In genomic region chr2:167305382-167306272, GRCm38 (mm10) we compare ENCODE assay signal across 10 mouse cellular contexts. TPM values are rescaled to one million over a fixed set of nuclear protein-coding genes. Genes with fewer than 3 reads are reported as not detected.
A peak's percentile ranks its signal among the peaks of the same experiment; 100 is the strongest.
DNase-seq lines count a peak whose midpoint lies in the region; ATAC-seq and TF ChIP-seq lines count a peak whose summit lies in the region.
"Had no signal": no experiment of that assay in that cellular context is flagged by ENCODE, and none has a peak within 500 bp of the region (broad histone marks: within the 10 kb centered on the region; RNA-seq: fewer than 3 reads in every experiment).

No protein-coding gene starts in this region.

- no peak overlapping the region for H3K4me3 ChIP-seq in kidney, embryonic 14.5 days (ENCODE audit: low read length)
- H3K4me3 ChIP-seq in thymus, adult 2 months (ENCODE audit: control insufficient read depth, insufficient read depth, low read length): no peak overlapping the region
- H3K4me3 ChIP-seq: limb, embryonic 15.5 days had no signal

- H3K9me3 ChIP-seq in kidney, embryonic 14.5 days (ENCODE audit: control insufficient read depth, low read length): no peaks in the 10 kb centered on the region
- H3K9me3 ChIP-seq: limb, embryonic 15.5 days had no signal

- ATAC-seq in kidney, embryonic 14.5 days (ENCODE audit: low FRiP score, low TSS enrichment): no peak
- ATAC-seq in granulocyte monocyte progenitor cell, adult 5-6 weeks (replicated peaks; ENCODE audit: poor library complexity, severe bottlenecking): no peak
- ATAC-seq: forebrain, embryonic 16.5 days had no signal

- no peak overlapping the region for H3K4me2 ChIP-seq in kidney, embryonic 14.5 days (replicated peaks; ENCODE audit: low read depth, low read length)
- H3K4me2 ChIP-seq: limb, embryonic 15.5 days had no signal

- TF ChIP-seq CTCF in thymus, adult 2 months (IDR thresholded peaks at IDR 0.05; ENCODE audit: borderline replicate concordance, control insufficient read depth, extremely low read depth, insufficient read depth, low read length, poor library complexity): no peak

- H3K27me3 ChIP-seq in kidney, embryonic 14.5 days (ENCODE audit: control insufficient read depth, insufficient read depth, low read length): no peaks in the 10 kb centered on the region
- no peaks in the 10 kb centered on the region for H3K27me3 ChIP-seq in thymus, adult 2 months (ENCODE audit: control insufficient read depth, insufficient read depth, low read length)
- H3K27me3 ChIP-seq: limb, embryonic 15.5 days had no signal

- H3K4me1 ChIP-seq in kidney, embryonic 14.5 days (ENCODE audit: control insufficient read depth, insufficient read depth, low read length): peaks cover 15% of the 10 kb centered on the region; the same call in 1 of the 2 replicates
- H3K4me1 ChIP-seq in thymus, adult 2 months (replicated peaks; ENCODE audit: control insufficient read depth, insufficient read depth, low read length): no peaks in the 10 kb centered on the region; the same call in 1 of the 2 replicates

- peak; percentile 2 for DNase-seq in kidney, adult 11 months
- peak; percentile 2 for DNase-seq in thymus, postnatal 14 days
- DNase-seq in thymus, adult 2 months: no peak
- peak; percentile 22 to 50 for DNase-seq in cerebellum, postnatal 25 days
- DNase-seq in testis, postnatal 14 days (ENCODE audit: low spot score): peak; percentile 14
- DNase-seq: heart, postnatal 10 days had no signal

- WGBS in kidney, embryonic 14.5 days: 87% methylated on average over 13 of the region's 13 CpGs
- WGBS in thymus, adult 2 months: 93% methylated on average over 13 of the region's 13 CpGs

- no peak overlapping the region for H3K9ac ChIP-seq in kidney, embryonic 14.5 days (ENCODE audit: low read depth, low read length)
- H3K9ac ChIP-seq: limb, embryonic 15.5 days had no signal

- no peak for TF ChIP-seq POLR2A in thymus, adult 2 months (IDR thresholded peaks at IDR 0.05; ENCODE audit: control insufficient read depth, extremely low read depth, insufficient read depth, low read length, poor library complexity)

- peaks cover 38% of the 10 kb centered on the region for H3K36me3 ChIP-seq in kidney, embryonic 14.5 days (ENCODE audit: control insufficient read depth, insufficient read depth, low read length)
- no peaks in the 10 kb centered on the region for H3K36me3 ChIP-seq in thymus, adult 2 months (ENCODE audit: control insufficient read depth, insufficient read depth, low read length)

- no peak overlapping the region for H3K27ac ChIP-seq in kidney, embryonic 14.5 days (ENCODE audit: low read depth, low read length)
- H3K27ac ChIP-seq in thymus, adult 2 months (ENCODE audit: control insufficient read depth, insufficient read depth, low read length): no peak overlapping the region
- H3K27ac ChIP-seq: limb, embryonic 15.5 days had no signal

RNA-seq across cellular contexts. Expression of gene B4galt5, which starts 43.4 kb away (rescaled TPM):
- 12.2 and 13.1 TPM in 2 replicates for polyA plus RNA-seq in kidney, embryonic 14.5 days (2014; fragmentation: Nextera tagmentation; extraction: Ambion mirVana)
- polyA plus RNA-seq in thymus, adult 2 months (2012; rRNA removed): 10.9 and 14.2 TPM in 2 replicates
- 12.3 and 19.3 TPM in 2 replicates for total RNA-seq in granulocyte monocyte progenitor cell, adult 5-6 weeks (2014; fragmentation: Nextera tagmentation)
- total RNA-seq in granulocyte monocyte progenitor cell, adult 5-6 weeks (2017): 5.0 and 13.1 TPM in 2 replicates
